Mouse (Mus musculus) heart, embryonic 12.5 days (tissue): Measurements from ENCODE around the gene Dgkd. TPM values are rescaled to one million over a fixed set of nuclear protein-coding genes. Genes with fewer than 3 reads are reported as not detected.

Experiments
- ATAC-seq: fragments of 200-750 bp; cut with Nextera tagmentation; 2 replicates; pipeline ENCODE4 v1.8.0; 2017; ENCODE audit warnings: moderate TSS enrichment, moderate library complexity; ENCODE audit not compliant: insufficient number of reproducible peaks, low FRiP score
- H3K27ac ChIP-seq: fragments of 300-500 bp; sonication (generic); 2 replicates; pipeline ENCODE4 v1.5.1; 2016; ENCODE audit warnings: mild to moderate bottlenecking, moderate library complexity; ENCODE audit not compliant: poor library complexity, severe bottlenecking
- H3K27me3 ChIP-seq: fragments of 300-500 bp; sonication (generic); replicated peaks from 2 replicates; pipeline ENCODE4 v1.6.1; 2016; ENCODE audit warnings: mild to moderate bottlenecking, moderate library complexity
- H3K36me3 ChIP-seq: fragments of 300-500 bp; sonication (generic); 2 replicates; pipeline ENCODE4 v1.6.1; 2016; ENCODE audit warnings: mild to moderate bottlenecking, moderate library complexity
- H3K4me1 ChIP-seq: fragments of 300-500 bp; sonication (generic); replicated peaks from 2 replicates; pipeline ENCODE4 v1.6.1; 2016; ENCODE audit warnings: mild to moderate bottlenecking
- H3K4me2 ChIP-seq: fragments of 300-500 bp; sonication (generic); 2 replicates; pipeline ENCODE4 v1.6.1; 2016; ENCODE audit warnings: mild to moderate bottlenecking, moderate library complexity
- H3K4me3 ChIP-seq: fragments of 300-500 bp; sonication (generic); 2 replicates; pipeline ENCODE4 v1.5.1; 2016; ENCODE audit warnings: mild to moderate bottlenecking
- H3K9ac ChIP-seq: fragments of 300-500 bp; sonication (generic); 2 replicates; pipeline ENCODE4 v1.6.1; 2016; ENCODE audit warnings: mild to moderate bottlenecking, moderate library complexity
- H3K9me3 ChIP-seq: fragments of 300-500 bp; sonication (generic); replicated peaks from 2 replicates; pipeline ENCODE4 v1.6.1; 2016; ENCODE audit warnings: mild to moderate bottlenecking, moderate library complexity
- WGBS: fragments of 180-500 bp; shearing (Covaris S2); methylation state at CpG from one replicate; pipeline ENCODE4 v1.1.7; 2016; 5-methylcytosine and 5-hydroxymethylcytosine counted together
- polyA plus RNA-seq: library from polyadenylated mRNA; unstranded; fragments of >200 nt; fragmentation: Nextera tagmentation; extraction: Ambion mirVana; gene quantifications from 2 replicates; pipeline ENCODE4 v1.2.1, GENCODE M21; 2016

Gene Dgkd
- polyA plus RNA-seq: 24.1 TPM in 2 replicates

GRCm38 (mm10) chr1:87852892-87853600 lies at the start of gene Dgkd:
Gene Dgkd (plus strand): TSS chr1:87853287.
- peak within 1 kb of the TSS; percentile 93 for H3K4me2 ChIP-seq
- no peaks in the 10 kb centered on the region for H3K9me3 ChIP-seq
- H3K27ac ChIP-seq: peak within 1 kb of the TSS; percentile 40; the same call in 1 of the 2 replicates
- H3K4me1 ChIP-seq: peaks cover 41% of the 10 kb centered on the region
- peak within 1 kb of the TSS; percentile 100 for H3K4me3 ChIP-seq
- peak within 1 kb of the TSS; percentile 97 for H3K9ac ChIP-seq
- peak; percentile 97 for ATAC-seq
- 1% methylated on average over 70 of the region's 74 CpGs for WGBS
- H3K27me3 ChIP-seq: no peaks in the 10 kb centered on the region
- H3K36me3 ChIP-seq: no peaks in the 10 kb centered on the region

GRCm38 (mm10) chr1:87803576-87803975 lies 49.5 kb upstream of the Dgkd start, which contains the start of gene Sag:
Gene Sag (plus strand): TSS chr1:87803680.
- Histone ChIP-seq H3K4me1 (no peaks in the 10 kb centered on the region), H3K4me2 (no peak within 1 kb of the TSS), H3K4me3 (no peak within 1 kb of the TSS), H3K27ac (no peak within 1 kb of the TSS), H3K27me3 (no peaks in the 10 kb centered on the region), H3K9ac (no peak within 1 kb of the TSS), H3K36me3 (no peaks in the 10 kb centered on the region), H3K9me3 (no peaks in the 10 kb centered on the region)
- no peak for ATAC-seq
- WGBS: 60% methylated on average over 6 of the region's 6 CpGs

- no peaks in the 10 kb centered on the region for H3K27me3 ChIP-seq
- no peaks in the 10 kb centered on the region for H3K36me3 ChIP-seq
- 75% methylated on average over 1 of the region's 1 CpGs for WGBS
- H3K9me3 ChIP-seq: no peaks in the 10 kb centered on the region
- no peak overlapping the region for H3K4me3 ChIP-seq
- ATAC-seq: no peak
- H3K27ac ChIP-seq: no peak overlapping the region
- H3K4me1 ChIP-seq: no peaks in the 10 kb centered on the region
- H3K9ac ChIP-seq: no peak overlapping the region
- H3K4me2 ChIP-seq: no peak overlapping the region
These were observed 45.3 kb upstream of the Dgkd start for GRCm38 (mm10) chr1:87807751-87808150.

- no peak overlapping the region for H3K27ac ChIP-seq
- 88% methylated on average over 7 of the region's 7 CpGs for WGBS
- no peaks in the 10 kb centered on the region for H3K27me3 ChIP-seq
- no peaks in the 10 kb centered on the region for H3K9me3 ChIP-seq
- no peaks in the 10 kb centered on the region for H3K36me3 ChIP-seq
- no peaks in the 10 kb centered on the region for H3K4me1 ChIP-seq
- ATAC-seq: no peak
- no peak overlapping the region for H3K4me2 ChIP-seq
- no peak overlapping the region for H3K9ac ChIP-seq
- no peak overlapping the region for H3K4me3 ChIP-seq
These were observed 41.7 kb upstream of the Dgkd start for GRCm38 (mm10) chr1:87811391-87811790.

DNA sequence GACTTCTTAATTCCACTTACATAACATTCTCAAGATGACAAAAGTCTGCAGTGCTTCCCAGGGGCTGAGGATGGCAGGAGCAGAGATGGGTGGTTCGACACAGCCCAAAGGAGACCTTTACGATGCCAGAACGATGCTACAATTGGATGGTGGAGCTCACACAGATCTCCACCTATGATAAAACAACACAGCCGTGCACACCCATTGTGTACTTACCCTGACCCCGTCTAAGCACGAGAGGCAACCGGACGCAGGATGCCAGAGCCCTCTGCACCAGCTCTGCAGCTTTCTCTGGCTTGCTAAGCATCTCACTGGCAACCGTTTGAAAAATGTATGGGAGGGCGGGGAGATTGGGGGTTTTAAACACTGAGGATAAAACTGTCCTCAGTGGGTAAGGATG lies 41.0 kb upstream of the Dgkd start:
- Histone ChIP-seq H3K27me3 (no peaks in the 10 kb centered on the region), H3K27ac (no peak overlapping the region), H3K9me3 (no peaks in the 10 kb centered on the region), H3K4me3 (no peak overlapping the region), H3K9ac (no peak overlapping the region), H3K36me3 (no peaks in the 10 kb centered on the region), H3K4me1 (no peaks in the 10 kb centered on the region), H3K4me2 (no peak overlapping the region)
- ATAC-seq: no peak
- 79% methylated on average over 10 of the region's 10 CpGs for WGBS

DNA sequence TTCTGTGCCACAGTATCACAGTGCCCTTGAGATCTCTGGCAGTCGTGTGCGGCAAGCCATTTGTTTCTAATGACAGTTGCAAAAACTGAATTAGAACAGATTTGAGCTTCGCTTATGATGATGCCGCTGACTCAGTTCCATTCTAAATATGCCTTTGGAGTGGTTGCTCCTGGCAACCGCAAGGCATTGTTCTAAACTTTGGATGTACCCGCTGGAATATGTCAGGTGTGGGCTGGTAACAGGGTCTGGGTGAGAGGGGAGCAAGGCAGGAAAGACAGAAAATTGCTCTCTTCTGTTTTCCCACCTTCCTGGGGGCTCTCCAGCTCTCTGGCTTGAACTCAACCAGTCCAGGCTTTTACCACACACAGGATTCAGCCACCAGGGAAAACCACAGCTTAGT lies 39.9 kb upstream of the Dgkd start:
- Histone ChIP-seq H3K36me3 (no peaks in the 10 kb centered on the region), H3K4me2 (no peak overlapping the region), H3K9me3 (no peaks in the 10 kb centered on the region), H3K9ac (no peak overlapping the region), H3K4me1 (no peaks in the 10 kb centered on the region), H3K27ac (no peak overlapping the region), H3K4me3 (no peak overlapping the region), H3K27me3 (no peaks in the 10 kb centered on the region)
- ATAC-seq: no peak
- WGBS: 76% methylated on average over 6 of the region's 6 CpGs

GRCm38 (mm10) chr1:87813681-87814080 lies 39.4 kb upstream of the Dgkd start:
- WGBS: 71% methylated on average over 7 of the region's 7 CpGs
- Histone ChIP-seq H3K27ac (no peak overlapping the region), H3K4me3 (no peak overlapping the region), H3K9ac (no peak overlapping the region), H3K9me3 (no peaks in the 10 kb centered on the region), H3K4me2 (no peak overlapping the region), H3K36me3 (no peaks in the 10 kb centered on the region), H3K27me3 (no peaks in the 10 kb centered on the region), H3K4me1 (no peaks in the 10 kb centered on the region)
- no peak for ATAC-seq

DNA sequence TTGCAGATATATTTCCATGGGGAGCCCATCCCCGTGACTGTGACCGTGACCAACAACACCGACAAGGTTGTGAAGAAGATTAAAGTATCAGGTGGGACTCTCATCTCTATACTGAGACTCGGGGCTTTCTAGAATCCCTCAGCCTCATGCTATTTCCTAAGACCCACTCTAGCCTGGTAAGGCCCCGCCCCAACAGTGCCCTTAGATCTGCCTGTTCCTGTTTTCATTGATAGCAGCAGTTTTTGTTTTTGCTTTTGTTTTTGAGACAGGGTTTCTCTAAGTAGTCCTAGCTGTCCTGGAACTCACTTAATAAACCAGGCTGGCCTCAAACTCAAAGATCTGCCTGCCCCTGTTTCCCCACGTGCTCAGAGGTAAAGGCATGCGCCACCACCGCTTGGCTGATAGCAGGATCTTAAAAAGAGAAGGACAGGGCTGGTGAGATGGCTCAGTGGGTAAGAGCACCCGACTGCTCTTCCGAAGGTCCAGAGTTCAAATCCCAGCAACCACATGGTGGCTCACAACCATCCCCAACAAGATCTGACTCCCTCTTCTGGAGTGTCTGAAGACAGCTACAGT lies 28.6 kb upstream of the Dgkd start:
- Histone ChIP-seq H3K9me3 (peaks cover 4% of the 10 kb centered on the region; the same call in 1 of the 2 replicates), H3K4me1 (peaks cover 11% of the 10 kb centered on the region), H3K27ac (no peak overlapping the region), H3K4me2 (no peak overlapping the region), H3K9ac (no peak overlapping the region), H3K27me3 (no peaks in the 10 kb centered on the region), H3K36me3 (no peaks in the 10 kb centered on the region), H3K4me3 (no peak overlapping the region)
- 83% methylated on average over 10 of the region's 10 CpGs for WGBS
- no peak for ATAC-seq

- H3K4me3 ChIP-seq: no peak overlapping the region
- H3K9me3 ChIP-seq: peaks cover 4% of the 10 kb centered on the region; the same call in 1 of the 2 replicates
- peaks cover 15% of the 10 kb centered on the region for H3K4me1 ChIP-seq
- H3K36me3 ChIP-seq: no peaks in the 10 kb centered on the region
- H3K27me3 ChIP-seq: no peaks in the 10 kb centered on the region
- no peak overlapping the region for H3K9ac ChIP-seq
- 79% methylated on average over 5 of the region's 5 CpGs for WGBS
- H3K4me2 ChIP-seq: no peak overlapping the region
- no peak overlapping the region for H3K27ac ChIP-seq
- ATAC-seq: no peak
These were observed 27.8 kb upstream of the Dgkd start for GRCm38 (mm10) chr1:87825281-87825680.

GRCm38 (mm10) chr1:87825991-87826390 lies 27.1 kb upstream of the Dgkd start:
- H3K27ac ChIP-seq: no peak overlapping the region
- H3K4me1 ChIP-seq: peaks cover 15% of the 10 kb centered on the region
- no peak overlapping the region for H3K9ac ChIP-seq
- ATAC-seq: no peak
- WGBS: 83% methylated on average over 6 of the region's 6 CpGs
- H3K4me3 ChIP-seq: no peak overlapping the region
- peaks cover 4% of the 10 kb centered on the region; the same call in 1 of the 2 replicates for H3K9me3 ChIP-seq
- H3K36me3 ChIP-seq: no peaks in the 10 kb centered on the region
- H3K27me3 ChIP-seq: no peaks in the 10 kb centered on the region
- no peak overlapping the region for H3K4me2 ChIP-seq

DNA sequence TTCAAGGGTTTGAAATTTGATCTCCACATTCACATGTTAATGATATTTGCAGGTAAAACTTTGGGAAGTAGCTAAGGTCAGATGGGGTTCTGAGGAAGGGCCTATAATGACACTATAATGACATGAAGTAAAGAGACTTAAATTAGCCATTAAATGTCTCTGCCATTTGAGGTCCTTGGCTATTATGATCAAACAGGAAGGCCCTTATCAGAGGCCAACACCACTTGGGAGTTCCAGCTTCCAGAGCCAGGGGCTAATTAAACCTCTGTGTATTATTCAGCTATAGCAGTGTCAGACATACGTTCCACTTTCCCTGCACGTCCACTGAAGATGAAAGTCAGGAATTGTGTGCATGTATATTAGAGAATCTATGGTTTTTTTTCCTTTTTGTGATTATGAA lies 26.6 kb upstream of the Dgkd start:
- no peak for ATAC-seq
- 44% methylated on average over 2 of the region's 2 CpGs for WGBS
- H3K36me3 ChIP-seq: no peaks in the 10 kb centered on the region

More for the DNA sequence above, 26.6 kb upstream of the Dgkd start:
- H3K9me3 ChIP-seq: peaks cover 4% of the 10 kb centered on the region; the same call in 1 of the 2 replicates
- H3K4me2 ChIP-seq: no peak overlapping the region
- H3K4me1 ChIP-seq: peaks cover 15% of the 10 kb centered on the region
- no peak overlapping the region for H3K27ac ChIP-seq
- H3K9ac ChIP-seq: no peak overlapping the region
- no peak overlapping the region for H3K4me3 ChIP-seq
- no peaks in the 10 kb centered on the region for H3K27me3 ChIP-seq
